Mouse (Mus musculus): ENCODE data around the gene Krtap3-3. TPM values are rescaled to one million over a fixed set of nuclear protein-coding genes. Genes with fewer than 3 reads are reported as not detected.

Krtap3-3 gene
- polyA plus RNA-seq, 1 experiment from 2014 or later, result not detected

- H3K4me3 ChIP-seq (ENCODE audit: low read depth, low read length), result no peak overlapping the region
- DNase-seq (ENCODE audit: low spot score), result no peak
- no peak overlapping the region for H3K4me2 ChIP-seq (replicated peaks; ENCODE audit: low read depth)
- H3K9me3 ChIP-seq (ENCODE audit: control insufficient read depth, low read length), result no peaks in the 10 kb centered on the region
- 86% methylated on average over 5 of the region's 5 CpGs for WGBS
- ATAC-seq (ENCODE audit: low FRiP score, low TSS enrichment), result no peak
- no peak overlapping the region for H3K27ac ChIP-seq (replicated peaks)
- TF ChIP-seq CTCF (IDR thresholded peaks at IDR 0.05; ENCODE audit: low read depth) (no peak), EP300 (optimal IDR thresholded peaks at IDR 0.05) (no peak)
- H3K36me3 ChIP-seq (ENCODE audit: control insufficient read depth, insufficient read depth, low read length), result no peaks in the 10 kb centered on the region
- H3K27me3 ChIP-seq (ENCODE audit: control insufficient read depth, insufficient read depth, low read length), result no peaks in the 10 kb centered on the region
- H3K9ac ChIP-seq (ENCODE audit: low read length), result no peak overlapping the region
- no peaks in the 10 kb centered on the region for H3K4me1 ChIP-seq (replicated peaks; ENCODE audit: control insufficient read depth, insufficient read depth)
Observed at GRCm38 (mm10) chr11:99581051-99581450, 30.4 kb upstream of the Krtap3-3 start.

- WGBS, result 83% methylated on average over 6 of the region's 6 CpGs
- H3K9me3 ChIP-seq (ENCODE audit: control insufficient read depth, low read length), result no peaks in the 10 kb centered on the region
- no peak for DNase-seq (ENCODE audit: low spot score)
- TF ChIP-seq CTCF (IDR thresholded peaks at IDR 0.05; ENCODE audit: low read depth) (no peak), EP300 (optimal IDR thresholded peaks at IDR 0.05) (no peak)
- no peak within 1 kb of the TSS for H3K9ac ChIP-seq (ENCODE audit: low read length)
- no peaks in the 10 kb centered on the region for H3K27me3 ChIP-seq (ENCODE audit: control insufficient read depth, insufficient read depth, low read length)
- no peak within 1 kb of the TSS for H3K4me3 ChIP-seq (ENCODE audit: low read depth, low read length)
- no peaks in the 10 kb centered on the region for H3K4me1 ChIP-seq (replicated peaks; ENCODE audit: control insufficient read depth, insufficient read depth)
- H3K4me2 ChIP-seq (replicated peaks; ENCODE audit: low read depth), result no peak within 1 kb of the TSS
- H3K36me3 ChIP-seq (ENCODE audit: control insufficient read depth, insufficient read depth, low read length), result no peaks in the 10 kb centered on the region
- no peak for ATAC-seq (ENCODE audit: low FRiP score, low TSS enrichment)
- H3K27ac ChIP-seq (replicated peaks), result no peak within 1 kb of the TSS
Observed at GRCm38 (mm10) chr11:99580636-99581035, 30.0 kb upstream of the Krtap3-3 start, which contains the start of gene Krtap1-5. TSS of gene Krtap1-5 (minus strand) at chr11:99581016.

- 2% methylated on average over 7 of the region's 7 CpGs for WGBS
- Histone ChIP-seq H3K4me2 (replicated peaks; ENCODE audit: low read depth) (peak overlapping the region; percentile 38), H3K9me3 (ENCODE audit: control insufficient read depth, low read length) (no peaks in the 10 kb centered on the region), H3K27me3 (ENCODE audit: control insufficient read depth, insufficient read depth, low read length) (no peaks in the 10 kb centered on the region), H3K9ac (ENCODE audit: low read length) (no peak overlapping the region), H3K4me3 (ENCODE audit: low read depth, low read length) (no peak overlapping the region), H3K4me1 (replicated peaks; ENCODE audit: control insufficient read depth, insufficient read depth) (no peaks in the 10 kb centered on the region), H3K36me3 (ENCODE audit: control insufficient read depth, insufficient read depth, low read length) (no peaks in the 10 kb centered on the region), H3K27ac (replicated peaks) (no peak overlapping the region)
- no peak for TF ChIP-seq EP300 (optimal IDR thresholded peaks at IDR 0.05)
- peak; percentile 95 for TF ChIP-seq CTCF (IDR thresholded peaks at IDR 0.05; ENCODE audit: low read depth)
- ATAC-seq (ENCODE audit: low FRiP score, low TSS enrichment) (peak; percentile 68; the same call in 1 of the 2 replicates), DNase-seq (ENCODE audit: low spot score) (peak; percentile 80)
Observed at GRCm38 (mm10) chr11:99574106-99574505, 23.4 kb upstream of the Krtap3-3 start.

- Histone ChIP-seq H3K27ac (replicated peaks) (no peak overlapping the region), H3K36me3 (ENCODE audit: control insufficient read depth, insufficient read depth, low read length) (no peaks in the 10 kb centered on the region), H3K27me3 (ENCODE audit: control insufficient read depth, insufficient read depth, low read length) (no peaks in the 10 kb centered on the region), H3K4me2 (replicated peaks; ENCODE audit: low read depth) (no peak overlapping the region), H3K9ac (ENCODE audit: low read length) (no peak overlapping the region), H3K4me3 (ENCODE audit: low read depth, low read length) (no peak overlapping the region), H3K9me3 (ENCODE audit: control insufficient read depth, low read length) (no peaks in the 10 kb centered on the region), H3K4me1 (replicated peaks; ENCODE audit: control insufficient read depth, insufficient read depth) (no peaks in the 10 kb centered on the region)
- DNase-seq (ENCODE audit: low spot score) (no peak), ATAC-seq (ENCODE audit: low FRiP score, low TSS enrichment) (no peak)
- no peak for TF ChIP-seq CTCF (IDR thresholded peaks at IDR 0.05; ENCODE audit: low read depth)
- no peak for TF ChIP-seq EP300 (optimal IDR thresholded peaks at IDR 0.05)
- WGBS, result 55% methylated on average over 4 of the region's 4 CpGs
Observed at GRCm38 (mm10) chr11:99573164-99573563, 22.5 kb upstream of the Krtap3-3 start.

- Histone ChIP-seq H3K9ac (ENCODE audit: low read length) (no peak within 1 kb of the TSS), H3K4me2 (replicated peaks; ENCODE audit: low read depth) (no peak within 1 kb of the TSS), H3K36me3 (ENCODE audit: control insufficient read depth, insufficient read depth, low read length) (no peaks in the 10 kb centered on the region), H3K27ac (replicated peaks) (no peak within 1 kb of the TSS), H3K4me3 (ENCODE audit: low read depth, low read length) (no peak within 1 kb of the TSS), H3K27me3 (ENCODE audit: control insufficient read depth, insufficient read depth, low read length) (no peaks in the 10 kb centered on the region), H3K9me3 (ENCODE audit: control insufficient read depth, low read length) (no peaks in the 10 kb centered on the region), H3K4me1 (replicated peaks; ENCODE audit: control insufficient read depth, insufficient read depth) (no peaks in the 10 kb centered on the region)
- ATAC-seq (ENCODE audit: low FRiP score, low TSS enrichment) (no peak), DNase-seq (ENCODE audit: low spot score) (no peak)
- TF ChIP-seq EP300 (optimal IDR thresholded peaks at IDR 0.05) (no peak), CTCF (IDR thresholded peaks at IDR 0.05; ENCODE audit: low read depth) (no peak)
- WGBS, result 91% methylated on average over 7 of the region's 7 CpGs
Observed at GRCm38 (mm10) chr11:99566530-99566929, 15.9 kb upstream of the Krtap3-3 start, which contains the start of gene Krtap3-1. TSS of gene Krtap3-1 (minus strand) at chr11:99566630.

GRCm38 (mm10) chr11:99562580-99562979 is 11.9 kb upstream of the Krtap3-3 start:
- TF ChIP-seq EP300 (optimal IDR thresholded peaks at IDR 0.05) (no peak), CTCF (IDR thresholded peaks at IDR 0.05; ENCODE audit: low read depth) (no peak)
- Histone ChIP-seq H3K4me1 (replicated peaks; ENCODE audit: control insufficient read depth, insufficient read depth) (no peaks in the 10 kb centered on the region), H3K36me3 (ENCODE audit: control insufficient read depth, insufficient read depth, low read length) (no peaks in the 10 kb centered on the region), H3K27me3 (ENCODE audit: control insufficient read depth, insufficient read depth, low read length) (no peaks in the 10 kb centered on the region), H3K4me3 (ENCODE audit: low read depth, low read length) (no peak overlapping the region), H3K9ac (ENCODE audit: low read length) (no peak overlapping the region), H3K9me3 (ENCODE audit: control insufficient read depth, low read length) (no peaks in the 10 kb centered on the region), H3K27ac (replicated peaks) (no peak overlapping the region), H3K4me2 (replicated peaks; ENCODE audit: low read depth) (no peak overlapping the region)
- ATAC-seq (ENCODE audit: low FRiP score, low TSS enrichment) (no peak), DNase-seq (ENCODE audit: low spot score) (no peak)
- 79% methylated on average over 6 of the region's 6 CpGs for WGBS

Data from stomach, postnatal 0 days (tissue).